Mouse (Mus musculus) liver, postnatal 0 days (tissue): Measurements from ENCODE around the gene Gm11569. TPM values are rescaled to one million over a fixed set of nuclear protein-coding genes. Genes with fewer than 3 reads are reported as not detected.
"Not testable (repeated sequence)": the region's sequence is repeated elsewhere in the genome, so short reads cannot be mapped to it uniquely, and the experiment has no call there.

Experiments used
- ATAC-seq: fragments of 200-750 bp; cut with Nextera tagmentation; 2 replicates; pipeline ENCODE4 v1.8.0; 2017; ENCODE audit warnings: mild to moderate bottlenecking, moderate library complexity
- DNase-seq: peaks from one replicate; pipeline ENCODE4 v3.0.0-alpha.2; 2016
- H3K27ac ChIP-seq: fragments of 300-500 bp; sonication (generic); 2 replicates; pipeline ENCODE4 v1.5.1; 2014; ENCODE audit warnings: antibody characterized with exemption, moderate library complexity, mild to moderate bottlenecking, low read depth
- H3K27me3 ChIP-seq: fragments of 300-500 bp; sonication (generic); 2 replicates; pipeline ENCODE4 v1.6.1; 2014; ENCODE audit warnings: low read length, control low read depth, mixed read lengths; ENCODE audit not compliant: insufficient read depth
- H3K36me3 ChIP-seq: fragments of 300-500 bp; sonication (generic); replicated peaks from 2 replicates; pipeline ENCODE4 v1.6.1; 2014; ENCODE audit warnings: mild to moderate bottlenecking, control low read depth, low read length, moderate library complexity, mixed read lengths; ENCODE audit not compliant: insufficient read depth
- H3K4me1 ChIP-seq: fragments of 300-500 bp; sonication (generic); 2 replicates; pipeline ENCODE4 v1.6.1; 2014; ENCODE audit warnings: antibody characterized with exemption, mild to moderate bottlenecking, control low read depth; ENCODE audit not compliant: insufficient read depth
- H3K4me2 ChIP-seq: fragments of 300-500 bp; sonication (generic); 2 replicates; pipeline ENCODE4 v1.6.1; 2014; ENCODE audit warnings: low read depth, mild to moderate bottlenecking, low read length, moderate library complexity, mixed read lengths
- H3K4me3 ChIP-seq: fragments of 300-500 bp; sonication (generic); 2 replicates; pipeline ENCODE4 v1.5.1; 2014; ENCODE audit warnings: low read depth, low read length
- H3K9ac ChIP-seq: fragments of 300-500 bp; sonication (generic); replicated peaks from 2 replicates; pipeline ENCODE4 v1.6.1; 2014; ENCODE audit warnings: mild to moderate bottlenecking, moderate library complexity
- H3K9me3 ChIP-seq: fragments of 300-500 bp; sonication (generic); 2 replicates; pipeline ENCODE4 v1.6.1; 2016; ENCODE audit warnings: mild to moderate bottlenecking, control low read depth, low read length, mixed read lengths
- CTCF ChIP-seq: sonication (generic); IDR thresholded peaks from 2 replicates; pipeline ENCODE4 v1.5.1; 2016; ENCODE audit warnings: antibody characterized with exemption, low read depth
- EP300 ChIP-seq: IDR thresholded peaks from 2 replicates; pipeline ENCODE4 v1.6.1; 2016; ENCODE audit warnings: antibody characterized with exemption, low read depth, mild to moderate bottlenecking
- WGBS: fragments of 180-500 bp; shearing (Covaris S2); extraction: QIAGEN DNeasy Blood & Tissue Kit; methylation state at CpG from one replicate; pipeline ENCODE4 v1.1.7; 2014; ENCODE audit not compliant: insufficient replicate concordance; 5-methylcytosine and 5-hydroxymethylcytosine counted together
- polyA plus RNA-seq: library from polyadenylated mRNA; unstranded; fragments of >200 nt; fragmentation: Nextera tagmentation; extraction: Ambion mirVana; gene quantifications from 2 replicates; pipeline ENCODE4 v1.2.1, GENCODE M21; 2015

Gm11569 gene
- polyA plus RNA-seq, result not detected in 2 replicates

DNA sequence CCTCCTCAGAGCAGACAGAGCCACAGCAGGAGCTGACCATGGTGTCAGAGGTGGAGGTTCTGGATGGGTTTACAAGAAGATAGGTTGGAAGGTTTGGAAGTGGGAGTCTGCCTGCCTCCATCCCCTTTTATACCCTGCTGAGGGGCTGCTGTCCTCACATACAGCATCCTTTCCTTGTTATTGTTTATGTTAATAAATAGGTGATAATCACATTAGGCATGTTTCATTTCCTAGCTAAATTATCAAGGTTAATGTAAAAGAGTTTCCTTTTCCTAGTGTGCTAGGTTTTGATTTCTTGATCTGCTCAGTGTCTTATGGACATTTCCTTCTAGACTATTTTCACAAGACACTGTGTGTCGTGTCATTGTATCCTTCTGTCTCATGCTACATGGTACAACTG, at the start of gene Gm11569:
Gene Gm11569, minus strand, starts transcription at position 101 of the 400 bp plus-strand sequence.
- H3K4me1 ChIP-seq, H3K27ac ChIP-seq, H3K4me3 ChIP-seq, DNase-seq, H3K9me3 ChIP-seq, H3K4me2 ChIP-seq, H3K36me3 ChIP-seq, H3K9ac ChIP-seq, ATAC-seq, H3K27me3 ChIP-seq: not testable (repeated sequence)
- no CpG with 5 or more reads among the region's 1 CpGs for WGBS

DNA sequence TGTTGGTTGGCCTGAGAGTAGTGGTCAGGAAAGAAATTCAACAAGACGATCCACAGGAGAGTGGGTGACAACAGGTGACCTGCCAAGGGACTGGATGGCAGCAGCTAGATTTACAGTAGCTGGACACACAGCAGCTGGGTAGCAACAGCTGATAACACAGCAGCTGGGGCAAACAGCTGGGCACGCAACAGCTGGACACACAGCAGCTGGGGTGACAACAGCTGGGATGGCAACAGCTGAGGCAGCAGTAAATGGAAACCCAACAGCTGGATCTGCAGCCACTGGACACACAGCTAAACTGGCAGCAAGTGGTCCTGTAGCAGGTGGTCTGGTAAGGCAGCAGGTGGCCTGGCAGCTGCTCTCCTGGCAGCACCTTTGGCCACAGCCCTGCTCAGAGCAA, 48.0 kb upstream of the Gm11569 start:
- TF ChIP-seq CTCF (no peak), EP300 (no peak)
- H3K27ac ChIP-seq, result no peak overlapping the region
- DNase-seq (no peak), ATAC-seq (no peak)
- H3K9me3 ChIP-seq, result no peaks in the 10 kb centered on the region
- H3K4me3 ChIP-seq, result no peak overlapping the region
- no peaks in the 10 kb centered on the region for H3K36me3 ChIP-seq
- no peak overlapping the region for H3K4me2 ChIP-seq
- WGBS, result 79% methylated on average over 2 of the region's 2 CpGs
- no peak overlapping the region for H3K9ac ChIP-seq
- H3K4me1 ChIP-seq, result no peaks in the 10 kb centered on the region
- H3K27me3 ChIP-seq, result no peaks in the 10 kb centered on the region

DNA sequence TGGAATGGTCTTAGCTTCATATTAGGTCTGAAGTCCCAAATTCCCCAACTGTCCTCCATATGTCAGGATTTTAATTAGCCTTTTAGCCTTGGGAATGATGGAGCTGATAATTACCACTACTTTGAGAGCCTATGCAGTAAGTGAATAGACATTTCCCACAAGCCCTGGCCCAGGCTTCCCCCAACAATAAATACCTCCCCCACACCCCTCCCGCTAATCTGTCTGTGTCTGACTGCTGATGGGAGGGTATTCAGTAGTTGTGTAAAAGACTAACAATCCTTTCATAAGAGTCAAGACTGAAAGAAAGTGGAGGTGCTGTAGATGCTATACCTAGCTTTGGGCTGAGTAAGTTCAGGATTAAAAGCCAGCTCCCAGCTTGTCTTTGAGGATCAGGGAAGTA, 43.5 kb upstream of the Gm11569 start:
- H3K27ac ChIP-seq, result no peak overlapping the region
- no peak overlapping the region for H3K9ac ChIP-seq
- DNase-seq (no peak), ATAC-seq (no peak)
- TF ChIP-seq EP300 (no peak), CTCF (no peak)
- no peak overlapping the region for H3K4me3 ChIP-seq
- H3K27me3 ChIP-seq, result no peaks in the 10 kb centered on the region
- H3K9me3 ChIP-seq, result no peaks in the 10 kb centered on the region
- H3K36me3 ChIP-seq, result no peaks in the 10 kb centered on the region
- no peaks in the 10 kb centered on the region for H3K4me1 ChIP-seq
- WGBS, result 55% methylated on average over 1 of the region's 1 CpGs
- H3K4me2 ChIP-seq, result no peak overlapping the region

DNA sequence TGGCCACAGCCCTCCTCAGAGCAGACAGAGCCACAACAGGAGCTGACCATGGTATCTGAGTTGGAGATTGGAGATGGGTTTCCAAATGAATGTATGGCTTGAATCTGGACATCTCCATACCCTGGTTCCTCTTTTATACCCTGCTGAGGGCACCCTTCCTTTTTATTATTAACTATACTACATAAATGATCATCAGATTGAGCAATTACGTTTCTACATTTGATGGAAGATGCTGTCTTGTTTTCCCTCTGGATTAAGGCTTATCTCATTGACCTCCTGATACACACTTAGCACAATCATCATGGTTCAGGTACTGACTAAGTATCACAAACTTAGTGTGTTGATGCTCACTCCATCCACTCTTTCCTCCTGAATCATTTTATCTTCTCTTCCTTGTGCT, 39.2 kb upstream of the Gm11569 start, which contains the start of gene 2300003K06Rik:
Gene 2300003K06Rik, minus strand, starts transcription at position 101 of the 400 bp plus-strand sequence.
- Histone ChIP-seq H3K9ac (no peak within 1 kb of the TSS), H3K27me3 (no peaks in the 10 kb centered on the region), H3K9me3 (no peaks in the 10 kb centered on the region), H3K27ac (no peak within 1 kb of the TSS), H3K4me1 (no peaks in the 10 kb centered on the region), H3K4me2 (no peak within 1 kb of the TSS), H3K36me3 (no peaks in the 10 kb centered on the region), H3K4me3 (no peak within 1 kb of the TSS)
- ATAC-seq (no peak), DNase-seq (no peak)
- TF ChIP-seq CTCF (no peak), EP300 (no peak)
- WGBS, result 69% methylated on average over 1 of the region's 1 CpGs

DNA sequence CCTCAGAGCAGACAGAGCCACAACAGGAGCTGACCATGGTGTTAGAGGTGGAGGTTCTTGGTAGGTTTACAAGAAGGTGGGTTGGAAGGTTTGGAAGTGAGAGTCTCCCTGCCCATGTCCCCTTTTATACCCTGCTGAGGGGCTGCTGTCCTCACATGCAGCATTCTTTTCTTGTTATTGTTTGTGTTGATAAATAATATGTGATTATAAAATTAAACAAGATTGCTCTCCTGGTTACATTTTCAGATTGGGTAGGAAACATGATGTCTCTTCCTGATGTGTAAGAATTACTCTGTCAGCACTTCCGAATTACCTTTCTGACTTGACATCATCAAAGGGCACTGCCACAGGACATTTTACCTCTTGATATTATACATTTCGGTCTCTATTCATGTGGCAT, 16.8 kb upstream of the Gm11569 start, which contains the start of gene Gm11564:
Gene Gm11564, minus strand, starts transcription at position 101 of the 400 bp plus-strand sequence.
- H3K36me3 ChIP-seq, H3K9ac ChIP-seq, H3K27me3 ChIP-seq, H3K4me2 ChIP-seq, ATAC-seq, H3K27ac ChIP-seq, DNase-seq, H3K4me1 ChIP-seq, H3K9me3 ChIP-seq, H3K4me3 ChIP-seq: not testable (repeated sequence)
- 59% methylated on average over 2 of the region's 2 CpGs for WGBS

DNA sequence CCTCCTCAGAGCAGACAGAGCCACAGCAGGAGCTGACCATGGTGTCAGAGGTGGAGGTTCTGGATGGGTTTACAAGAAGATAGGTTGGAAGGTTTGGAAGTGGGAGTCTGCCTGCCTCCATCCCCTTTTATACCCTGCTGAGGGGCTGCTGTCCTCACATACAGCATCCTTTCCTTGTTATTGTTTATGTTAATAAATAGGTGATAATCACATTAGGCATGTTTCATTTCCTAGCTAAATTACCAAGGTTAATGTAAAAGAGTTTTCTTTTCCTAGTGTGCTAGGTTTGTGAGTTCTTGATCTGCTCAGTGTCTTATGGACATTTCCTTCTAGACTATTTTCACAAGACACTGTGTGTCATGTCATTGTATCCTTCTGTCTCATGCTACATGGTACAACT, 11.1 kb upstream of the Gm11569 start, which contains the start of gene Krtap4-13:
Gene Krtap4-13, minus strand, starts transcription at position 101 of the 400 bp plus-strand sequence.
- H3K27me3 ChIP-seq, H3K9ac ChIP-seq, H3K27ac ChIP-seq: not testable (repeated sequence)

DNA sequence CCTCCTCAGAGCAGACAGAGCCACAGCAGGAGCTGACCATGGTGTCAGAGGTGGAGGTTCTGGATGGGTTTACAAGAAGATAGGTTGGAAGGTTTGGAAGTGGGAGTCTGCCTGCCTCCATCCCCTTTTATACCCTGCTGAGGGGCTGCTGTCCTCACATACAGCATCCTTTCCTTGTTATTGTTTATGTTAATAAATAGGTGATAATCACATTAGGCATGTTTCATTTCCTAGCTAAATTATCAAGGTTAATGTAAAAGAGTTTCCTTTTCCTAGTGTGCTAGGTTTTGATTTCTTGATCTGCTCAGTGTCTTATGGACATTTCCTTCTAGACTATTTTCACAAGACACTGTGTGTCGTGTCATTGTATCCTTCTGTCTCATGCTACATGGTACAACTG, 5.6 kb upstream of the Gm11569 start, which contains the start of gene Gm11554:
Gene Gm11554, minus strand, starts transcription at position 101 of the 400 bp plus-strand sequence.
- not testable (repeated sequence) for ATAC-seq, H3K9me3 ChIP-seq, H3K4me2 ChIP-seq, DNase-seq, H3K27ac ChIP-seq, H3K4me3 ChIP-seq, H3K36me3 ChIP-seq, H3K9ac ChIP-seq, H3K4me1 ChIP-seq, H3K27me3 ChIP-seq
- no CpG with 5 or more reads among the region's 1 CpGs for WGBS

More for the DNA sequence above, 11.1 kb upstream of the Gm11569 start, which contains the start of gene Krtap4-13:
- H3K4me3 ChIP-seq, H3K9me3 ChIP-seq, ATAC-seq, DNase-seq, H3K4me1 ChIP-seq, H3K36me3 ChIP-seq, H3K4me2 ChIP-seq: not testable (repeated sequence)
